Mouse (Mus musculus) bone marrow macrophage, adult 2 months (primary cell): ENCODE measurements around the gene Hoxd1. TPM values are rescaled to one million over a fixed set of nuclear protein-coding genes. Genes with fewer than 3 reads are reported as not detected.

Source experiments
- H3K27ac ChIP-seq: 2 replicates; pipeline ENCODE4 v1.5.1; 2012; ENCODE audit warnings: low read depth, low read length; ENCODE audit not compliant: insufficient read depth
- H3K4me1 ChIP-seq: 2 replicates; pipeline ENCODE4 v1.6.1; 2012; ENCODE audit warnings: low read length; ENCODE audit not compliant: control insufficient read depth, insufficient read depth
- H3K4me3 ChIP-seq: 2 replicates; pipeline ENCODE4 v1.5.1; 2012; ENCODE audit warnings: mild to moderate bottlenecking, low read length, moderate library complexity; ENCODE audit not compliant: insufficient read depth
- CTCF ChIP-seq: IDR thresholded peaks from 2 replicates; pipeline ENCODE4 v1.5.1; 2012; ENCODE audit warnings: low read depth, mild to moderate bottlenecking, low read length, moderate library complexity
- POLR2A ChIP-seq: IDR thresholded peaks from 2 replicates; pipeline ENCODE4 v1.6.1; 2012; ENCODE audit warnings: mild to moderate bottlenecking, low read depth, low read length, borderline replicate concordance
- polyA plus RNA-seq: library from polyadenylated mRNA; stranded (reverse); fragments of >200 nt; gene quantifications from 2 replicates; pipeline ENCODE4 v1.2.4, GENCODE M21; 2012; ENCODE audit not compliant: missing spikeins, insufficient read depth, insufficient read length

The Hoxd1 gene
- polyA plus RNA-seq, 1 experiment, result not detected

GRCm38 (mm10) chr2:74738623-74739475 is 23.9 kb upstream of the Hoxd1 start:
- TF ChIP-seq POLR2A, result no peak
- no peak for TF ChIP-seq CTCF
- H3K4me1 ChIP-seq, result no peaks in the 10 kb centered on the region
- no peak overlapping the region for H3K27ac ChIP-seq
- no peak overlapping the region for H3K4me3 ChIP-seq

GRCm38 (mm10) chr2:74739476-74739800 is 23.3 kb upstream of the Hoxd1 start:
- Histone ChIP-seq H3K4me1 (no peaks in the 10 kb centered on the region), H3K4me3 (no peak overlapping the region), H3K27ac (no peak overlapping the region)
- no peak for TF ChIP-seq CTCF
- no peak for TF ChIP-seq POLR2A

DNA sequence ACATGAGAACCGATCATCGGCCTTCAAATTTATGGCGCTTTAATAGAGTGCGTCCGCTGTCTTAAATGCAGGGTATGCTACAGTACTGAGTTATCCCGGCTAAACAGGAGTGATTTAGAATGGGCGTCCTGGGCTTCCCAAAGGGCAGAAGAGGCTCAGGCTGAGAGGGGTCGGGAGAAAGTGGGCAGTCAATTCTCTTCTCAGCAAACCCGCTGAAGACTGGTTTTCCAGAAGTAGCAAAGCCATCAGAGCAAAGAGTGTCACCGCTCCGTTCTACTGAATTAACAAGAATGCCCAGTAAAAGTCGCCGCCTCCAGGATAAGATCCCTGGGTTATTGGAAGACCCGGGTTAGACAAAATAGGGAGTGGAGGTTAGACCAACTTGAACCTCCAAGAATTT is 22.9 kb upstream of the Hoxd1 start:
- no peak overlapping the region for H3K4me3 ChIP-seq
- H3K4me1 ChIP-seq, result no peaks in the 10 kb centered on the region
- no peak overlapping the region for H3K27ac ChIP-seq
- TF ChIP-seq CTCF, result no peak
- TF ChIP-seq POLR2A, result no peak

DNA sequence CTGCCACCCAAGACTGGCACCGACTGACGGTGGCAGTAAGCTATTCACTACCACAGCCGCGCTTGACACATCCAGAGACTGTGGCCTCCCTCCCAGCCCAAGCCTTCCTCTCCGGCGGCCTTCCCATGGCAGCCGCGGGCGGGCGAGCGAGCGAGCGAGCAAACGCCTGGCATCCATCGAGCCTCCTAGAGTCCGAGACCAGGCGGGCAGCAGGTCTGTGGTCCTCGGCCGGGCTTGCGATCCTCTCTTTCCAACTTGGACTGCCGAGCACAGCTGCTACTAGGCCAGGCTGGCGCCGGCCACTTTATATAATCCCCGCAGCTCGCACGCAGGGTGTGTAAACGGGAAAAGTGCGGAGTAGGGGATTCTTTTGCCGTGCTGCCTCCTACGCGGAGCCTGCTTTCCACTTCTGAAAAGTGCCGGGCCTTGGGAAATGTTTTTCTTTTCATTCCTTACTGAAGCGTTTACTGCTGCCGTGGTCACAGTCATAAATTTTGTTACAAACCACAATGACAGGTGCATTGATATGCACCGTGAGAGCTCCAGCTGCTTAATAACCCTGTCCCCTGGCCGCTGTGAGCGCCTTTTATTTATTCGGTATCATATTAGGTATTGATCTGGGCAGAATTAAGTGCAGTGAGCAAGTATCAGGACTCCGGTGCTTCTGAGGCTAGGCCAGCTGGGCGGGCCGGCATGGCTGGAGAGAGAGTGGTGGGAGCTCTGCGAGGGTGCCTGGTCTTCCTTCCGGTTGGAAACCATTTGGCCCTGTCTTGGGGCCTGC is 22.3 kb upstream of the Hoxd1 start:
- no peak overlapping the region for H3K27ac ChIP-seq
- TF ChIP-seq CTCF (no peak), POLR2A (no peak)
- H3K4me3 ChIP-seq, result no peak overlapping the region
- H3K4me1 ChIP-seq, result no peaks in the 10 kb centered on the region

DNA sequence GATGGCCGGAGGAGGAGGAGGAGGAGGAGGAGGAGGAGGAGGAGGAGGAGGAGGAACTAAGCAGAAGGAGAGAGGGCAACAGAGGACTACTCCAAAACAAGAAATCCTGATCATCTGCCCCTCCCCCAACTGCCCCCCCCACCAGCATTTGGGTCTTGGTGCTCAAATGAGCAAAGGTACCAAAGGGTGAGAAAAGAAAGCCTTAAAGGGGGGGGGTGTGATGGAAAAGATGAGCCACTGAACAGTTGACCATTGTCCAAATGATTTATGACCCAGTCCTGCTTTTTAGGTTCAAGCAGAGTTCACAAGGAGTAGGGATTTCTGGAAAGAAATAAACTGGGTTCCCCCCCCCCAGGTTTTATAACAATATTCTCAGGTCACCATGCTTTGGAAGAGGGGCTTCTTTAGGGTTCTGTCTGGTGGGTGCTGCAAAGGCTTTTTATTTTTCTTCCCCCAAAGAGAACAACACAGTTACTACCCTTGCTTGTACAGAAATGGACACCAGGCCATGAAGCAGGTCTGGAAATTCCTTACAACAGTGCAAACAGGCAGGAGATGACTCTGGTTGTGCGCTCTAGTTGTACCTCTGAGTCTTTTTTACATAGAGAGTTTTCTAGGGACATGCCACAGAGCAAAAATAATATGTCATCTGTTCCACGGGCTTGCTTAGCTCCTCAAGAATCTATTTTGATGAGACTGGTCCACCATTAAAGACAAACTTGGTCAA is 21.4 kb upstream of the Hoxd1 start:
- no peak for TF ChIP-seq POLR2A
- no peak for TF ChIP-seq CTCF
- Histone ChIP-seq H3K27ac (no peak overlapping the region), H3K4me1 (no peaks in the 10 kb centered on the region), H3K4me3 (no peak overlapping the region)

DNA sequence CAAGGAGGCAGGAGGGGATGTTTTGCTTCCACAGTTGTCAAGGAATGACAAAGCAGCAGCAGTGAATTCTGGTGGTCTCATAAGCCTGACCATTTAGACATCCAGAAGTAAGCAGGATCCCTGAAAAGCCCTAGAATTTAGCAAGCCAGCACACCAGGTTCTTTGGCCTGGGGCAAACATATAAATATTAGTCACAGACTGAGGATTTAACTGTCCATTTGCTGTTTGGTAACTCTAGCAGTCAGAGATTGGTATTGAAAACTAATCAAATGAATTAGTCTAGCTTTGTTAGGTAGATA is 20.9 kb upstream of the Hoxd1 start:
- H3K4me3 ChIP-seq, result no peak overlapping the region
- TF ChIP-seq POLR2A (no peak), CTCF (no peak)
- H3K4me1 ChIP-seq, result no peaks in the 10 kb centered on the region
- no peak overlapping the region for H3K27ac ChIP-seq

DNA sequence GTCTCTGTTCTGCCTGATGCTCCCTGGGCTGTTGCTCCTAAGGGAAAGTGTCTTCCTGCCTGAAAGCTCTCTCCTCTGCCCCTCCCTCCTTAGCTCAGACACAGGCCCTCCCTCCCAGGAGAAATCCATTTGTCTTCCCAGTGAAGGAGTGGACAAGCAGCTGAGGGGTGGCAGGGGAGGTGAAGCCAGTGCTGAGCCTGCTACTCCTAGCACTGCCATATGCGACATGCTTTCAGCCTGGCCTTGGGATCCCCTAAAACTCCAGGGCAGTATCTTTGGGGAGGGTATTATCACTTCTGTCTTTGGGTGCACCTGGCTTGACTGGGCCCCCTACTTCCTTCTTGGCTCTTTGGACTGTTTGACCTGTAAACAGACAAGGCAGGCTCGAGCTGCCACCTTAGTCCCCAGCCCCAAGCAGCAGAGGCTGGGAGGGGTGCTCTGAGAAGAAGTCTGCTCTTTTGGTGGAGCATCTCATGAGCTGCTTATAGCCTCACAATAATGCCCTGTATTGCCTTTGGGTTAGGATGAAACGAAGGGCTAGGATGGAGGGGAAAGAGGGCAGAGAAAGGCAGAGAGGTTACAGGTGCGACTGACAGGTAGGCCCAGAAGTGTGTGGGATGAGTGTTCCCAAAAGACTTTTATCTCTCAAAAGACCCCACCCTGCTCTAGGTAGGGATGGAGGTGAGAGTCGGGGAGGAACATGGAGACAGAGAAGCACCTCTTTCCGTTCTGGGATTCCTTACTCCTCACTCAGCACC is 17.1 kb upstream of the Hoxd1 start:
- H3K27ac ChIP-seq, result no peak overlapping the region
- 0 out of 2 replicates have a peak, but pooled peaks cover 2% of the 10 kb centered on the region for H3K4me1 ChIP-seq
- no peak overlapping the region for H3K4me3 ChIP-seq
- no peak for TF ChIP-seq POLR2A
- TF ChIP-seq CTCF, result no peak

DNA sequence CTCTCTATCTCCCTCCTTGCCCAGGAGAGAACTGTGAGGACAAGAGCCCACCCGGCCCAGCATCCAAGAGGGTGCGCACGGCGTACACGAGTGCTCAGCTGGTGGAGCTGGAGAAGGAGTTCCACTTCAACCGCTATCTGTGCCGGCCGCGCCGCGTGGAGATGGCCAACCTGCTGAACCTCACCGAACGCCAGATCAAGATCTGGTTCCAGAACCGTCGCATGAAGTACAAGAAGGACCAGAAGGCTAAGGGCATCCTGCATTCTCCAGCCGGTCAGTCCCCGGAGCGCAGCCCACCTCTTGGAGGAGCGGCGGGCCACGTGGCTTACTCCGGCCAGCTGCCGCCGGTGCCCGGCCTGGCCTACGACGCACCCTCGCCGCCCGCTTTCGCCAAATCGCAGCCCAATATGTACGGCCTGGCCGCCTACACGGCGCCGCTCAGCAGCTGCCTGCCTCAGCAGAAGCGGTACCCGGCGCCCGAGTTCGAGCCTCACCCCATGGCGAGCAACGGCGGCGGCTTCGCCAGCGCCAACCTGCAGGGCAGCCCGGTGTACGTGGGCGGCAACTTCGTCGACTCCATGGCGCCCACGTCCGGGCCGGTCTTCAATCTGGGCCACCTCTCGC is 16.4 kb upstream of the Hoxd1 start:
- TF ChIP-seq CTCF (no peak), POLR2A (no peak)
- Histone ChIP-seq H3K4me1 (0 out of 2 replicates have a peak, but pooled peaks cover 2% of the 10 kb centered on the region), H3K27ac (no peak overlapping the region), H3K4me3 (no peak overlapping the region)

DNA sequence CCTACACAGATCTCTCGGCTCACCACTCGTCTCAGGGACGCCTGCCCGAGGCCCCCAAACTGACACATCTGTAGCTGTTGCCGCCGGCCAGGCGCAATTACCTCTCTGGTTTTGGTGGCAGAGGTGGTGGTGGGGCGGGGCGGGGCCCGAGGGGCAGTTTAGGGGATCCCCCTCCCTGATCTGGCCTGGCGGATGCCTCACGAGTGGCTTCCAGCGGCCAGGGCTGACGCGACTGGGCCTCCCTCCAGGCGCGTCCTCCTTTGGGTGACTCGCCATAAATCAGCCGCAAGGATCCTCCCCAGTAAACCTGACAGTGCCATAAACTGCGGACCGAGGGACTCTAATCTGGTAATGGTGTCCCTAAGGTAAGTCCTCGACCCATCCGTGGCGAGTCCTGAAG is 15.8 kb upstream of the Hoxd1 start:
- Histone ChIP-seq H3K27ac (no peak overlapping the region), H3K4me1 (0 out of 2 replicates have a peak, but pooled peaks cover 2% of the 10 kb centered on the region), H3K4me3 (no peak overlapping the region)
- TF ChIP-seq CTCF (no peak), POLR2A (no peak)

GRCm38 (mm10) chr2:74747661-74748141 is 15.1 kb upstream of the Hoxd1 start:
- TF ChIP-seq POLR2A, result no peak
- no peak for TF ChIP-seq CTCF
- no peak overlapping the region for H3K4me3 ChIP-seq

More at GRCm38 (mm10) chr2:74747661-74748141, 15.1 kb upstream of the Hoxd1 start:
- H3K4me1 ChIP-seq, result 0 out of 2 replicates have a peak, but pooled peaks cover 2% of the 10 kb centered on the region
- H3K27ac ChIP-seq, result no peak overlapping the region
